Mouse (Mus musculus): Measurements from ENCODE around the gene Cntn4.

The Cntn4 gene

GRCm38 (mm10) chr6:106097856-106098255 lies 420.4 kb downstream of the Cntn4 start:
- no peak for DNase-seq

GRCm38 (mm10) chr6:106118523-106119081 lies 441.1 kb downstream of the Cntn4 start:
- peak; percentile 29 for DNase-seq

GRCm38 (mm10) chr6:106153530-106153929 lies 476.1 kb downstream of the Cntn4 start:
- DNase-seq = no peak

- no peak for DNase-seq
These were observed 477.9 kb downstream of the Cntn4 start for GRCm38 (mm10) chr6:106155362-106155761.

GRCm38 (mm10) chr6:106177546-106177945 lies 500.1 kb downstream of the Cntn4 start:
- DNase-seq = no peak

GRCm38 (mm10) chr6:106181596-106181995 lies 504.1 kb downstream of the Cntn4 start:
- DNase-seq = no peak

GRCm38 (mm10) chr6:106200974-106201373 lies 523.5 kb downstream of the Cntn4 start:
- no peak for DNase-seq

- no peak for DNase-seq
These were observed 529.9 kb downstream of the Cntn4 start for GRCm38 (mm10) chr6:106207401-106207800.

- DNase-seq = no peak
These were observed 535.6 kb downstream of the Cntn4 start for GRCm38 (mm10) chr6:106213071-106213470.

GRCm38 (mm10) chr6:106237046-106237948 lies 559.8 kb downstream of the Cntn4 start:
- peak; percentile 0 for DNase-seq

GRCm38 (mm10) chr6:106241553-106241952 lies 564.1 kb downstream of the Cntn4 start:
- DNase-seq = no peak

GRCm38 (mm10) chr6:106263396-106263795 lies 585.9 kb downstream of the Cntn4 start:
- no peak for DNase-seq

GRCm38 (mm10) chr6:106265487-106265886 lies 588.0 kb downstream of the Cntn4 start:
- peak; percentile 1 for DNase-seq

- DNase-seq = no peak
These were observed 588.8 kb downstream of the Cntn4 start for GRCm38 (mm10) chr6:106266304-106266703.

GRCm38 (mm10) chr6:106268723-106269122 lies 591.3 kb downstream of the Cntn4 start:
- no peak for DNase-seq

GRCm38 (mm10) chr6:106277139-106277538 lies 599.7 kb downstream of the Cntn4 start:
- DNase-seq = no peak

- DNase-seq = no peak
These were observed 604.2 kb downstream of the Cntn4 start for GRCm38 (mm10) chr6:106281621-106282020.

GRCm38 (mm10) chr6:106283815-106284214 lies 606.4 kb downstream of the Cntn4 start:
- DNase-seq = no peak

- DNase-seq = no peak
These were observed 622.0 kb downstream of the Cntn4 start for GRCm38 (mm10) chr6:106299451-106299850.

- DNase-seq = no peak
These were observed 622.7 kb downstream of the Cntn4 start for GRCm38 (mm10) chr6:106300179-106300578.

- no peak for DNase-seq
These were observed 625.0 kb downstream of the Cntn4 start for GRCm38 (mm10) chr6:106302435-106302834.

GRCm38 (mm10) chr6:106328987-106329386 lies 651.5 kb downstream of the Cntn4 start:
- DNase-seq = no peak

- no peak for DNase-seq
These were observed 652.2 kb downstream of the Cntn4 start for GRCm38 (mm10) chr6:106329636-106330035.

GRCm38 (mm10) chr6:106332466-106332865 lies 655.0 kb downstream of the Cntn4 start:
- DNase-seq = no peak
